Mouse (Mus musculus): ENCODE data around the gene Adgrl2. TPM values are rescaled to one million over a fixed set of nuclear protein-coding genes. Genes with fewer than 3 reads are reported as not detected.
A peak's percentile ranks its signal among the peaks of the same experiment; 100 is the strongest.

The Adgrl2 gene
- 38.6 and 38.9 TPM in 2 replicates for polyA plus RNA-seq (2015; fragmentation: Nextera tagmentation; extraction: Ambion mirVana)

DNA sequence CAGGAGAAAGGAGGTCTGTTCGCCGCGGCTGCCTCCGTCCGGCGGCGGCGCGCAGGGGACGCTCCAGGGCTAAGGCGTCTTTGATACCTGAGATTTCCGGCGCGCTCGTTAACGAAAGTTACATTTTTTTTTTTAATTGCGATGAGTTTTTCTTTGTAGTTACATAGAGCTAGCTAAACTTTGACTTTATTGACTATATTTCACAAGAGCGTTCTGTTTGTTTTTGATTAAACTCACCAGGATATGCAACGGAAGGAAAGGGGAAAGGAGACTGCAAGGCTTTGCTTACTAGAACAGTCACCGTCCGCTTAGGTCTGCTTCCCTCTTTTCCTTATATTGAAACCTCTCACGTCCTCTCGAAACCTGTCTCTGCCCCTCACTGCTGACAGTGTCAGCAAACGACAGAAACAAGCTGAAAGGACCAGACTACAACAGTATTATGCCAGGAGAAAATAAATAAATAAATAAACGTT, at the start of gene Adgrl2:
Gene Adgrl2 (minus strand): TSS at position 25 of the 473 bp plus-strand sequence.
- H3K4me3 ChIP-seq (replicated peaks), result peak within 1 kb of the TSS; percentile 79
- peak within 1 kb of the TSS; percentile 100 for H3K27ac ChIP-seq
- H3K9ac ChIP-seq, result peak within 1 kb of the TSS; percentile 83
- H3K27me3 ChIP-seq (replicated peaks), result no peaks in the 10 kb centered on the region
- WGBS, result 0% methylated on average over 25 of the region's 25 CpGs
- ATAC-seq, result peak; percentile 33
- H3K36me3 ChIP-seq, result no peaks in the 10 kb centered on the region
- peak within 1 kb of the TSS; percentile 77 for H3K4me2 ChIP-seq (replicated peaks)
- H3K4me1 ChIP-seq (replicated peaks), result peaks cover 4% of the 10 kb centered on the region; the same call in 1 of the 2 replicates
- H3K9me3 ChIP-seq, result no peaks in the 10 kb centered on the region

DNA sequence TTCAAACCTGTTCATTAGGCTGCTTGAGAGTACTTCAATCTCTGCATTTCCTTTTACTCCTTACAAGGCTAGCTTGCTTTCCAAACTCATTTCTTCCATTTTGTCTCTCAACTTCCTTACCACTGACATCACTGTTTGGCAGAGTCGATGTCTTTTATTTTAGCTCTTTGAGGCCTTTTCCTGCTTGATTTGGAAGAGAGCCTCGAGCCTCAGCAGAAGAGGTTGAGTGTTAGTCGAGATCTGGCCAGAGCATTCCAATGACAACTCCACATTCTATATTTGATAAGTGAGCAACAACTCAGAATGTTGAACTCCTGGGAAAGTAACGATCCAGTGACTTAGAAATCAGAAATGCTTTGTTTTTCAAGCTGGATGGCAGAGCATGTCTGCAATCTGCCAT, 48.4 kb upstream of the Adgrl2 start:
- H3K4me1 ChIP-seq (replicated peaks), result 0 out of 2 replicates have a peak, but pooled peaks cover 2% of the 10 kb centered on the region
- 0 out of 2 replicates have a peak overlapping the region, but pooled peaks have one; percentile 9 for H3K27ac ChIP-seq
- no peak for ATAC-seq
- H3K9me3 ChIP-seq, result no peaks in the 10 kb centered on the region
- no peak overlapping the region for H3K4me3 ChIP-seq (replicated peaks)
- no peak overlapping the region for H3K9ac ChIP-seq
- H3K27me3 ChIP-seq (replicated peaks), result no peaks in the 10 kb centered on the region
- H3K4me2 ChIP-seq (replicated peaks), result no peak overlapping the region
- 42% methylated on average over 4 of the region's 4 CpGs for WGBS
- no peaks in the 10 kb centered on the region for H3K36me3 ChIP-seq

DNA sequence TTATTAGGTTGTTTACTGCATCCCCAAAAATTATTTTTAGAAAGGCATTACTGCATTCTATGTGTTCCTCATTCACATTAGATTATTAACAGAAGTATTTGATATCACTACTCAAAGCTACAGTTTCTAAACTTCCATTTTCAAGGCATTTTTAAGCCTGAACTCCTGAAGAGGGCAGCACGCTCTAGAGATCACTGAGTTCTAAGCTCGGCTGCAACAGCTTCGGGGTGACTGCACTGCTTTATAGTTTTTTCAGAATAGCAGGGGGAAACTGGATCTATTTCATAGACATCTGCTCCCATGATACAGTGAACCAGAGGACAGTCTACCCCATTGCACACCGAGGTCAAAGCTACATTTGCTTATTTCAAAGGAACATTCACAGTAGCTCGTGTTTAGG, 29.6 kb upstream of the Adgrl2 start:
- WGBS, result 61% methylated on average over 5 of the region's 5 CpGs

DNA sequence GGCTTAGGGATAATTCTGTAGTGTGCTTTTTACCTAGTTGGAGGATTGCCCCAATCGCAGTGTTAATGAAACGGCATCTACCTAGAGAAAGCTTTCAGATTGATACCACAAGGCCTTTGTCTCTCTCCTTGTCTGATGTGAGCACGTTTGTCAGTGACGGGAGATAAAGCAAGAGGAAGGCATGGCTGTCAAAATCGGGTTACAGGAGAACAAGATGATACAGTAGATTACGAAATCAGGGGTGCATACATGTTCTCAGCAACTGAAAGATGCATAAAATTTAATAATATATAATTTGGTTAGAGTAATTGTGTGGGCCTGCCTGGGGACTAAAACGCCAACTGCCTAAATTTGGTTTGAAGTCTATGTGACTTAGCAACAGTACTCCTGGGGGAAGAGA, 19.0 kb upstream of the Adgrl2 start:
- H3K27me3 ChIP-seq (replicated peaks), result no peaks in the 10 kb centered on the region
- H3K27ac ChIP-seq, result no peak overlapping the region
- H3K4me1 ChIP-seq (replicated peaks), result peaks cover 5% of the 10 kb centered on the region; the same call in 1 of the 2 replicates
- no peak overlapping the region for H3K4me3 ChIP-seq (replicated peaks)
- H3K9me3 ChIP-seq, result no peaks in the 10 kb centered on the region
- no peaks in the 10 kb centered on the region for H3K36me3 ChIP-seq
- no peak overlapping the region for H3K4me2 ChIP-seq (replicated peaks)
- H3K9ac ChIP-seq, result no peak overlapping the region
- 78% methylated on average over 7 of the region's 7 CpGs for WGBS
- ATAC-seq, result no peak

More for the DNA sequence above, 29.6 kb upstream of the Adgrl2 start:
- ATAC-seq, result no peak
- no peaks in the 10 kb centered on the region for H3K36me3 ChIP-seq
- no peaks in the 10 kb centered on the region for H3K9me3 ChIP-seq
- no peak overlapping the region for H3K4me3 ChIP-seq (replicated peaks)
- no peaks in the 10 kb centered on the region for H3K27me3 ChIP-seq (replicated peaks)
- H3K9ac ChIP-seq, result no peak overlapping the region
- no peak overlapping the region for H3K27ac ChIP-seq
- no peaks in the 10 kb centered on the region for H3K4me1 ChIP-seq (replicated peaks)
- H3K4me2 ChIP-seq (replicated peaks), result no peak overlapping the region

DNA sequence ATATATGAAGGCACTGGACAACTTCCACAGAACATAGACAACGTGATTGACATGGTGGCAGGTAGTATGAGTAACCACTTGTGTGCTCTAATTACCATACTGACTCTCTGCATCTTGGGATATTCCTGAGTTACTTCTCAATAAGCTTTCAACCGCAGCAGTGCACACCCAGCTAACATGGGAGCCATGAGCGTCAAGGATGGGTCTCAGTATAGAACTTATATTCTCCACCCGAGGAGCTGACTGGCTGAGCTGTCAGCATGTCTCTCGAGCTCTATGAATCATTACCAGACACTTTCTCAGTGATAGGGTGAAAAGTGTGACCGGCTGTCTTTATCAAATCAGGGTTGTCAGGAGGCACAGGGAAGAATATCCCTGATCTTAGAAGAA, 18.3 kb upstream of the Adgrl2 start:
- Histone ChIP-seq H3K36me3 (no peaks in the 10 kb centered on the region), H3K9me3 (no peaks in the 10 kb centered on the region), H3K9ac (no peak overlapping the region), H3K4me2 (replicated peaks) (peak overlapping the region; percentile 46), H3K4me3 (replicated peaks) (no peak overlapping the region; the same call in 1 of the 2 replicates), H3K27ac (no peak overlapping the region), H3K27me3 (replicated peaks) (no peaks in the 10 kb centered on the region), H3K4me1 (replicated peaks) (peaks cover 5% of the 10 kb centered on the region; the same call in 1 of the 2 replicates)
- ATAC-seq, result peak; percentile 83
- WGBS, result 53% methylated on average over 6 of the region's 6 CpGs

DNA sequence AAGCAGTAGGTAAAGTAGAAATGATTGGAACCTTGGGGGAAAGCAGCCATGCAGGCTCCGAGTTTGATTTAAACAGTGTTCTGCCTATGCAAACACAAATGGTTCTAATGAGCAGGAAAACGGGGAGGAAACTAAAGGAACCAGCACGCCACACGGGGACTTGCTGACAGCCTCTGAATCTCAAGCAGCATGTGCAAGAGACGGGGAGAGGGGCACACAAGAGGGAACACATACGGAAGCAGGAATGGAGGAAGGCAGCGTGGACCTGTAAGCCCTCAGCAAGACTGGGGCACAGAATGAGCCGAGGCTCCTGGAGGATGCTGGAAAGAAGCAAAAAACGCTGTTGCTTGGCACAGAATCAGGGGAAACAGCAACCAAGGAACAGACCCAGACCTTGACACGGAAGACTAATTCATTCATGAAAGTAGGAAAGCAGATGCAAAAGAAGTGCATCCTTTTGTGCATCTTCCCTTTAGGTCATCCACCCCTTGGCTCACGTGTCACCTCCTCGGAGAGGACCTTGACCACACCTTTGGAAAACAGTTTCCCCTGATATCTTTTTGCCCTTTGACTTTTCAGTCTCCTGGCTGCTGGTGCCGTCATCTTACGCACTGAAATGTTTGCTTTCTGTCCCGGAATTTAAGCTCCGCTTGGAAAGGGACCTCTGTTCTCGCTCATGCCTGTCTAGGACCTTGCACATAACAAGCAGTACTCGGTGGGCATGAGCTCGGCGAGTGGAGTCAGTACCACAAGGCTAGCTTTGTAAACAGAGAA, 17.7 kb upstream of the Adgrl2 start:
- H3K9me3 ChIP-seq, result no peaks in the 10 kb centered on the region
- no peak overlapping the region for H3K27ac ChIP-seq
- H3K27me3 ChIP-seq (replicated peaks), result no peaks in the 10 kb centered on the region
- peak overlapping the region; percentile 46 for H3K4me2 ChIP-seq (replicated peaks)
- 37% methylated on average over 20 of the region's 20 CpGs for WGBS
- no peak overlapping the region for H3K9ac ChIP-seq
- H3K36me3 ChIP-seq, result no peaks in the 10 kb centered on the region
- ATAC-seq, result peak; percentile 83
- H3K4me1 ChIP-seq (replicated peaks), result peaks cover 5% of the 10 kb centered on the region; the same call in 1 of the 2 replicates
- no peak overlapping the region; the same call in 1 of the 2 replicates for H3K4me3 ChIP-seq (replicated peaks)

DNA sequence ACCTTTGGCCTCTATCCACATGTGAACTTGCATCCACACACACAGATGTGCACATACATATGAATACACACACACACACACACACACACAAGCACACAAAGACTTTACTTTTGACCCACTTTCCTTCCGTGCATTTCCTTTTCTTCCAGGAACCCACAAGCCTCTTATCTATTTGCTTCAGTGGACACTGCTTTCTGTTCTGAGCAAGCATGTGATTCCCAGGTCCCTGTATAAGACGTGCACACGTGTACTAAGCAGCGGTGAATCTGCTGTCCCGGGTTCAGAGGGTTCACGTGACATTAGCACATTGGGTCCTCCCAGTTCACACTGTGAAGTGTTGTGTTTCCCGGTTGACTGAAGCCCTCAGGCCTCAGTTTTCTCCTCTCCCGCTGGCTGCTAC, 11.0 kb upstream of the Adgrl2 start:
- no peaks in the 10 kb centered on the region for H3K9me3 ChIP-seq
- no peak overlapping the region for H3K27ac ChIP-seq
- H3K9ac ChIP-seq, result no peak overlapping the region
- no peaks in the 10 kb centered on the region for H3K27me3 ChIP-seq (replicated peaks)
- no peak for ATAC-seq
- no peaks in the 10 kb centered on the region for H3K36me3 ChIP-seq
- WGBS, result 39% methylated on average over 8 of the region's 8 CpGs
- H3K4me2 ChIP-seq (replicated peaks), result no peak overlapping the region
- H3K4me3 ChIP-seq (replicated peaks), result no peak overlapping the region
- H3K4me1 ChIP-seq (replicated peaks), result no peaks in the 10 kb centered on the region

DNA sequence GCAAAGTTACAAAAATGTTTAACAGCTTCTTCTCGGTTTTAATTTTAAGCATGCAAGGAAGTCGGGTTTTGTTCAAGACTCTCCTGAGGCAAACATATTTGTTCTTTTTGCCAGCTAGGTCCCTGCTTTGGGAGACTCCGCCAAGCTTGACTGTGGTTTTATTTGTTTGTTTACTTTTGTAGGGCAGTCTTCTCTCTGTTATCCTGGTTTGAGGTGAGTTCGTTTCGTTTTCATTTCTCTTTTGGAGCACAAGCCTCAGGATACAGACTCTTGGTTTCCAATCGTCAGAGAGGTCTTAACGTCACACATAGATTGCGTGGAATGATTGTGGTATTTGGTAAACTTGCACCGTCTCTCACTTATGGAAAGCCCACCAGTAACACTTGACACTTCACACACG, 8.3 kb upstream of the Adgrl2 start:
- Histone ChIP-seq H3K4me1 (replicated peaks) (no peaks in the 10 kb centered on the region), H3K9me3 (no peaks in the 10 kb centered on the region), H3K4me3 (replicated peaks) (no peak overlapping the region), H3K36me3 (no peaks in the 10 kb centered on the region), H3K4me2 (replicated peaks) (no peak overlapping the region), H3K9ac (no peak overlapping the region), H3K27ac (no peak overlapping the region), H3K27me3 (replicated peaks) (no peaks in the 10 kb centered on the region)
- WGBS, result 64% methylated on average over 10 of the region's 10 CpGs
- no peak for ATAC-seq

DNA sequence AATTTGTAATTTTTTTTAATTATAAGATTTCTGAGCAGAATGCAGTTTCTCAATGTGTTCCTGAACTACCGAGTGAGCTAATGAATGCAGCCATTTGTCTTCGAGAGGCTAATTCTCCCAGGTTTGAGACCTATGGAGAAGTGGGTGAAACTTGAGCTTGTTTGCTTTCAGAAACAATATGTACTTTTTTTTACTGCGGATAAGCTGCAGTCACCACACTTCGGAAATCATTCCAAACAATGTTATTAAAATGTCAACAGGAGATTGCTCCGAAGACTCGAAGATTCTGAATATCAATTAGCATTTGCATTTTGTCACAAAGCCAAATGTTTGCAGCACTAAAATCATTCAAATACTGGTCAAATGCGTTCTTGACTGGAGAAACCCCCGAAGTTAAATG, 701 bp upstream of the Adgrl2 start:
- ATAC-seq, result no peak
- Histone ChIP-seq H3K36me3 (no peaks in the 10 kb centered on the region), H3K9me3 (no peaks in the 10 kb centered on the region), H3K9ac (no peak overlapping the region), H3K27me3 (replicated peaks) (no peaks in the 10 kb centered on the region), H3K27ac (no peak overlapping the region), H3K4me3 (replicated peaks) (peak overlapping the region; percentile 79), H3K4me1 (replicated peaks) (peaks cover 4% of the 10 kb centered on the region; the same call in 1 of the 2 replicates), H3K4me2 (replicated peaks) (peak overlapping the region; percentile 77)
- WGBS, result 9% methylated on average over 8 of the region's 8 CpGs

DNA sequence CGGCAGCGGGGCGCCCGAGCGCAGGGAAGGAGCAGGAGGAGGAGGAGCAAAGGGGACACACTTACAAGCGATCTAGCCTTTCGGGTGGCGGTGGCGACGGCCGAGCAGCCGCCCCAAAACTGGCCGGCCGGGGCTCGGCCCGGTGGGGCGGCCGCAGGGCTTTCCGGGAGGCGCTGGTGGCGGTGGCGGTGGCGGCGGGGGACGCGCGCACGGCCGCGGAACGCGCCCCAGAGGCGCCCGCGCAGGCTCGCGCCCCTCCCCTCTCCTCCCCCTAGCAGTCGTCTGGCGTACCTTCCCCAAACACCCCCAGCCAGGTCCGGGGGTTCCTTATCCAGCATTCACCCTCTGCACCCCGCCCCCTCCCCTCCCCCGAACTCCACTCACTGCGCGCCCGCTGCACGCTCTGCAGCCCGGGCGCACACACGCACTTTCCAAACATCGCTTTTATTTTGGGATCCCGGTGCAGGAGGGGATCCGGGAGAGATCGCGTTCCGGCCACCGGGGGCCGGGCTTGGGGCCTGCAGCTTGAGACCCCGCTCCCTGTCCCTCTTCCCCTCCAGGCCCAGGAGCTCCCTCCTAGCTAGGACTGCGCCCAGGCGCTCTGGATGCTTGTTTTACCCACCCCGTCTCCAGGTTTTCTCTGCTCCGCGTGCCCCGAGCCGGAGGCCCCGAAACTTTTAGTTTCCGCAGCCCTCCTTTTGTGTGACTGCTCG, 381 bp downstream of the Adgrl2 start:
- Histone ChIP-seq H3K4me3 (replicated peaks) (peak overlapping the region; percentile 79), H3K9ac (peak overlapping the region; percentile 83), H3K27me3 (replicated peaks) (no peaks in the 10 kb centered on the region), H3K4me2 (replicated peaks) (peak overlapping the region; percentile 77), H3K4me1 (replicated peaks) (peaks cover 4% of the 10 kb centered on the region; the same call in 1 of the 2 replicates), H3K27ac (peak overlapping the region; percentile 100), H3K36me3 (no peaks in the 10 kb centered on the region), H3K9me3 (no peaks in the 10 kb centered on the region)
- under 1% methylated on average over 56 of the region's 68 CpGs for WGBS
- peak; percentile 71 for ATAC-seq

DNA sequence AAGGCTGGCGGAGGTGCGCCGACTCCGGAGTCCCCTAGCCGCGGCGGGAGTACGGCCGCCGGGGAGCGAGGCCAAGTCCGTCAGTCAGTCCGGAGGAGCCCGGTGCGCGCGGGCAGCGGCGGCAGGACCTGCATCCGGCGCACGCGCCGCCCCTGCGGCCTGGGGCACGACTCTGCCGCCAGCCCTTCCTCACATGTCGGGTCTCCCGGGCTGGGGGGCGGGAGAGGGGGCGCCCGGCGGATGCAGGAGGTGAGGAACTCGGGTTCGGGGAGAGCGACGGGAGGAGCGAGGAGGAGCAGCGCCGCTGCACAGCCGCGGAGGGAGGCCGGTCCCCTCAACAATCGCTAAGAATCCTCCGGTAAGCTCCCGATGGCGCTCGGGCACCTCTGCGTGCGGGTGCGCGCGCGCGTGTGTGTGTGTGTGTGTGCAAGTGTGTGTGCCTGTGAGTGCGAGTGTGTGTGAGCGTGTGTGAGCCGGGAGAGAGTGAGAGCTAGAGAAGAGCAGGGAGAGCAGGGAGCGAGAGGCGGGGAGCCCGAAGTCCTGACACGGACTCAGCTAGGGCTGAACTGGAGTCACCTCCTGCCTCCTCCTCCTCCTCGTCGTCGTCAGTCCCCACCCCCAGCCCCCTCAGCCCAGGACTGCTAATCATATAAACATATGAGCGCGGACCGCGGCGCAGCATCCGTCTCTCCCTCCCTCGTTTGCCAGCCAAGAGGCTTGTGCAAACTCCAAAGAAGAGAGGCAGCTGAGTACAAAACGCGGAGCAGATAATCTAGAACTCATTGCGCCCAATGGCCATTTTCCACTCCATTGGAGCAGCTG, 1.1 kb downstream of the Adgrl2 start:
- Histone ChIP-seq H3K9ac (peak overlapping the region; percentile 83), H3K27ac (peak overlapping the region; percentile 100), H3K4me1 (replicated peaks) (peaks cover 7% of the 10 kb centered on the region; the same call in 1 of the 2 replicates), H3K27me3 (replicated peaks) (no peaks in the 10 kb centered on the region), H3K36me3 (no peaks in the 10 kb centered on the region), H3K4me2 (replicated peaks) (peak overlapping the region; percentile 77), H3K4me3 (replicated peaks) (peak overlapping the region; percentile 79), H3K9me3 (no peaks in the 10 kb centered on the region)
- ATAC-seq, result peak; percentile 87
- WGBS, result under 1% methylated on average over 74 of the region's 75 CpGs

Measured in intestine, embryonic 15.5 days (tissue).